Mouse (Mus musculus): ENCODE results near the gene Ngb.

- no peak for TF ChIP-seq POLR2A (IDR thresholded peaks at IDR 0.05; ENCODE audit: borderline replicate concordance, extremely low read depth, insufficient read depth, insufficient read length, poor library complexity, severe bottlenecking)
- TF ChIP-seq CTCF (IDR thresholded peaks at IDR 0.05; ENCODE audit: borderline replicate concordance, extremely low read depth, insufficient read depth, insufficient read length), result no peak
These were observed 44.6 kb upstream of the Ngb start, which contains the start of gene Gstz1 for GRCm38 (mm10) chr12:87146966-87147365.
